ENCODE assay signal across 8 mouse cellular contexts in the genomic region with DNA sequence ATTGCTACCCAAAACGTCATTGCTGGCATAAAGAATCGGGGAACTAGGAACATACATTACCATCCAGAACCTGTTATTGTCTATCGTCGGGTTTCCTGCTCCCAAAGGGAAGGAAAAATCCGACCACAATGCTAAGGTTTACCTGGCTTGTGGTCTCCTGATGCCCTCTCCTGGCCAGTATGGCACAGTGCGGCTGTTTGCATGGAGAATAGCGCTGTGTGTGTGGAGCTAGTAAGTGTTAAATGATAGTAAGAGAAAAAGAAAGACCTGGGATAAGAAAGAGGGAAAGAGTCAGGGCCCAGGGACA. TPM values are rescaled to one million over a fixed set of nuclear protein-coding genes. Genes with fewer than 3 reads are reported as not detected.
DNase-seq lines count a peak whose midpoint lies in the region; ATAC-seq lines count a peak whose summit lies in the region.

No protein-coding gene starts in this region.

- H3K4me2 ChIP-seq in lung, embryonic 15.5 days: peak overlapping the region; percentile 47

- no peak overlapping the region for H3K27ac ChIP-seq in lung, embryonic 15.5 days

- no peaks in the 10 kb centered on the region for H3K27me3 ChIP-seq in lung, embryonic 15.5 days

- intact Hi-C loops in heart, postnatal 36 days (cut with DNase I): loop anchor here (1.0 kb wide), 2 partner anchors 181 to 233 kb away; no protein-coding TSS in a partner anchor

- no peaks in the 10 kb centered on the region for H3K4me1 ChIP-seq in lung, embryonic 15.5 days

- peak; percentile 14 for DNase-seq in MEL-GATA-1-ER (ENCODE audit: extremely low read depth, low read depth)
- DNase-seq in brain, adult 2 months (ENCODE audit: low read depth, low spot score): peak; percentile 87
- DNase-seq in fibroblast of lung, adult 2 months (ENCODE audit: low read depth): peak; percentile 38
- DNase-seq in heart, postnatal 36 days: peak; percentile 57 to 59
- peak; percentile 32 to 77 for DNase-seq in layer of hippocampus, adult 18-20 months (ENCODE audit: low spot score in 2 of 2)
- DNase-seq in retina, adult 2 months (ENCODE audit: low read depth, low spot score): peak; percentile 34

- H3K4me3 ChIP-seq in lung, embryonic 15.5 days: peak overlapping the region; percentile 21; the same call in 1 of the 2 replicates

- no peaks in the 10 kb centered on the region for H3K36me3 ChIP-seq in lung, embryonic 15.5 days

- ATAC-seq in lung, embryonic 15.5 days (ENCODE audit: borderline replicate concordance, extremely low read depth, low FRiP score, low TSS enrichment): no peak
- no peak for ATAC-seq in inflammation-experienced regulatory T-cells, adult 6 months

- H3K9ac ChIP-seq in lung, embryonic 15.5 days: no peak overlapping the region

- WGBS in lung, embryonic 15.5 days: 2% methylated on average over 7 of the region's 7 CpGs

- H3K9me3 ChIP-seq in lung, embryonic 15.5 days: no peaks in the 10 kb centered on the region

RNA-seq across cellular contexts. Expression of gene Gm45716, which starts 17.5 kb away (rescaled TPM):
- 1 to 10 TPM; 8.6 to 9.6 TPM for total RNA-seq in heart, postnatal 36 days (2021)
- total RNA-seq in layer of hippocampus, adult 18-20 months (2021): 1 to 10 TPM; 5.0 to 7.9 TPM
- 8.6 and 8.7 TPM in 2 replicates for polyA plus RNA-seq in lung, embryonic 15.5 days (2015; fragmentation: Nextera tagmentation; extraction: Ambion mirVana)
- polyA plus RNA-seq in inflammation-experienced regulatory T-cells, adult 6 months (2017; shearing (Covaris generic)): 1 to 10 TPM; 6.1 to 7.8 (median 7.5) TPM

Comparison
In these comparisons a context has a peak if more than half of its experiments do, and no peak if none do; other contexts are left out.
1. DNase-seq: peak in every context shown above with its lines; median percentile 87 in brain, adult 2 months; 58 in heart, postnatal 36 days; 54 in layer of hippocampus, adult 18-20 months; 38 in fibroblast of lung, adult 2 months; 34 in retina, adult 2 months; 14 in MEL-GATA-1-ER.